22 mouse cellular contexts compared by ENCODE assay signal in the genomic region with DNA sequence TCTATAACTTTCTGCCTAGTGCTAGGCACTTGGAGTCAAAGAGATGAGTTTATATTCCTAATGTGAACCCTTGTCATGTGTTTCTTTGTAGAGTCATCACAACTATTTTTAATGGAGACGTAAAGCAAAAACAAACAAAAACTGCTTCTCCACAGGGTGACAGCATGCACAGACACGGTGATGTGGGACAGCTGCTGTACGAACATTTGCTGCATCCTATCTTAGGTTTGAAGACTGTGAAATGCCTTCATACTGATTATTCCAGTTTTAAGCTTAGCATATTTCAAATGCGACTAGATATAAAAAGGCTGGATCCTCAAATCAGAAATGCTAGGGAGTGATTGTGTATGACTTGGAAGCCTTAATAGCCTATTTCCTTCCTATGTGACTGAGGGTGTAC.
DNase-seq lines count a peak whose midpoint lies in the region; ATAC-seq and TF ChIP-seq lines count a peak whose summit lies in the region.
"Had no signal": no experiment of that assay in that cellular context is flagged by ENCODE, and none has a peak within 500 bp of the region (broad histone marks: within the 10 kb centered on the region; RNA-seq: fewer than 3 reads in every experiment).

No protein-coding gene starts in this region.

- 52% methylated on average over 4 of the region's 4 CpGs for WGBS in kidney, postnatal 0 days
- WGBS in kidney, adult 2 months = 73% methylated on average over 4 of the region's 4 CpGs
- WGBS in lung, embryonic 16.5 days = 51% methylated on average over 4 of the region's 4 CpGs

- no peak for ATAC-seq in kidney, postnatal 0 days (replicated peaks; ENCODE audit: low FRiP score, low read depth)
- peak; percentile 36; the same call in 1 of the 2 replicates for ATAC-seq in lung, embryonic 16.5 days (ENCODE audit: low read depth)
- ATAC-seq: forebrain, embryonic 14.5 days had no signal

- H3K4me1 ChIP-seq in kidney, postnatal 0 days (replicated peaks; ENCODE audit: insufficient read depth, low read length) = no peaks in the 10 kb centered on the region
- no peaks in the 10 kb centered on the region for H3K4me1 ChIP-seq in kidney, adult 2 months (ENCODE audit: control insufficient read depth, insufficient read depth, low read length)
- H3K4me1 ChIP-seq in lung, embryonic 16.5 days (replicated peaks; ENCODE audit: control insufficient read depth, insufficient read depth, low read length) = no peaks in the 10 kb centered on the region
- H3K4me1 ChIP-seq: embryonic facial prominence, embryonic 13.5 days; embryonic facial prominence, embryonic 15.5 days; forebrain, embryonic 10.5 days; forebrain, embryonic 12.5 days had no signal

- H3K27ac ChIP-seq in kidney, postnatal 0 days = no peak overlapping the region
- no peak overlapping the region for H3K27ac ChIP-seq in kidney, adult 2 months (ENCODE audit: insufficient read depth, low read depth, low read length)
- H3K27ac ChIP-seq in lung, embryonic 16.5 days (ENCODE audit: low read length) = no peak overlapping the region
- H3K27ac ChIP-seq: embryonic facial prominence, embryonic 13.5 days; embryonic facial prominence, embryonic 15.5 days; forebrain, embryonic 10.5 days; forebrain, embryonic 12.5 days had no signal

- TF ChIP-seq POLR2A in kidney, adult 2 months (IDR thresholded peaks at IDR 0.05; ENCODE audit: low read depth, low read length) = no peak

- no peak for TF ChIP-seq CTCF in kidney, postnatal 0 days (IDR thresholded peaks at IDR 0.05; ENCODE audit: low read depth)
- no peak for TF ChIP-seq CTCF in kidney, adult 2 months (conservative IDR thresholded peaks at IDR 0.05; ENCODE audit: insufficient read depth, insufficient read length, low read depth, low read length)

- H3K9me3 ChIP-seq in kidney, postnatal 0 days (replicated peaks; ENCODE audit: low read length) = no peaks in the 10 kb centered on the region
- peaks cover 2% of the 10 kb centered on the region; the same call in 1 of the 2 replicates for H3K9me3 ChIP-seq in lung, embryonic 16.5 days (ENCODE audit: control insufficient read depth, low read length)
- H3K9me3 ChIP-seq: embryonic facial prominence, embryonic 13.5 days; embryonic facial prominence, embryonic 15.5 days; forebrain, embryonic 10.5 days; forebrain, embryonic 12.5 days had no signal

- no peak overlapping the region for H3K9ac ChIP-seq in kidney, postnatal 0 days (ENCODE audit: low read depth, low read length)
- no peak overlapping the region for H3K9ac ChIP-seq in lung, embryonic 16.5 days (ENCODE audit: low read length)
- H3K9ac ChIP-seq: embryonic facial prominence, embryonic 13.5 days; embryonic facial prominence, embryonic 15.5 days; forebrain, embryonic 12.5 days had no signal

- no peak overlapping the region for H3K4me3 ChIP-seq in kidney, postnatal 0 days (replicated peaks; ENCODE audit: low read depth, low read length)
- H3K4me3 ChIP-seq in kidney, adult 2 months (ENCODE audit: insufficient read depth, low read depth, low read length) = no peak overlapping the region
- no peak overlapping the region for H3K4me3 ChIP-seq in lung, embryonic 16.5 days (ENCODE audit: low read length)
- H3K4me3 ChIP-seq: embryonic facial prominence, embryonic 13.5 days; embryonic facial prominence, embryonic 15.5 days; erythroblast, embryonic 14.5 days; forebrain, embryonic 10.5 days; forebrain, embryonic 12.5 days had no signal

- no peaks in the 10 kb centered on the region for H3K27me3 ChIP-seq in kidney, postnatal 0 days (ENCODE audit: insufficient read depth, low read length)
- H3K27me3 ChIP-seq in kidney, adult 2 months (replicated peaks; ENCODE audit: control insufficient read depth, insufficient read depth, low read length) = no peaks in the 10 kb centered on the region
- no peaks in the 10 kb centered on the region for H3K27me3 ChIP-seq in lung, embryonic 16.5 days (ENCODE audit: control insufficient read depth, insufficient read depth, low read depth, low read length)
- H3K27me3 ChIP-seq: embryonic facial prominence, embryonic 13.5 days; embryonic facial prominence, embryonic 15.5 days; forebrain, embryonic 12.5 days had no signal

- H3K4me2 ChIP-seq in kidney, postnatal 0 days (ENCODE audit: low read length) = no peak overlapping the region
- H3K4me2 ChIP-seq in lung, embryonic 16.5 days (ENCODE audit: low read depth, low read length) = no peak overlapping the region
- H3K4me2 ChIP-seq: embryonic facial prominence, embryonic 13.5 days; embryonic facial prominence, embryonic 15.5 days; forebrain, embryonic 12.5 days had no signal

- DNase-seq in kidney, postnatal 0 days (ENCODE audit: low spot score) = peak; percentile 52
- DNase-seq in kidney, adult 2 months = no peak
- DNase-seq in kidney, postnatal 4 days = peak; percentile 49 to 54
- DNase-seq in kidney, postnatal 14 days = no peak
- no peak for DNase-seq in lung, postnatal 10 days
- DNase-seq: adrenal gland, adult 2 months; adrenal gland, postnatal 10 days; adrenal gland, postnatal 25 days; cerebellum, adult 11 months; cerebellum, adult 18-20 months; cerebellum, adult 8-10 months; cerebellum, adult 9-11 months; cerebellum, postnatal 14 days; cerebellum, postnatal 36 days; embryo, embryonic 11 days had no signal

- H3K36me3 ChIP-seq in kidney, postnatal 0 days (ENCODE audit: insufficient read depth, low read length) = no peaks in the 10 kb centered on the region
- no peaks in the 10 kb centered on the region for H3K36me3 ChIP-seq in kidney, adult 2 months (ENCODE audit: control insufficient read depth, insufficient read depth, low read length)
- no peaks in the 10 kb centered on the region for H3K36me3 ChIP-seq in lung, embryonic 16.5 days (ENCODE audit: control insufficient read depth, insufficient read depth, low read length)
- H3K36me3 ChIP-seq: embryonic facial prominence, embryonic 13.5 days; embryonic facial prominence, embryonic 15.5 days; forebrain, embryonic 10.5 days; forebrain, embryonic 12.5 days had no signal

Comparison
In these comparisons a context has a peak if more than half of its experiments do, and no peak if none do; other contexts are left out.
1. DNase-seq: peak in kidney, postnatal 0 days (single experiment) and kidney, postnatal 4 days (2 of 2); none in kidney, adult 2 months (single experiment), kidney, postnatal 14 days (single experiment) and lung, postnatal 10 days (single experiment).